In the genomic region with DNA sequence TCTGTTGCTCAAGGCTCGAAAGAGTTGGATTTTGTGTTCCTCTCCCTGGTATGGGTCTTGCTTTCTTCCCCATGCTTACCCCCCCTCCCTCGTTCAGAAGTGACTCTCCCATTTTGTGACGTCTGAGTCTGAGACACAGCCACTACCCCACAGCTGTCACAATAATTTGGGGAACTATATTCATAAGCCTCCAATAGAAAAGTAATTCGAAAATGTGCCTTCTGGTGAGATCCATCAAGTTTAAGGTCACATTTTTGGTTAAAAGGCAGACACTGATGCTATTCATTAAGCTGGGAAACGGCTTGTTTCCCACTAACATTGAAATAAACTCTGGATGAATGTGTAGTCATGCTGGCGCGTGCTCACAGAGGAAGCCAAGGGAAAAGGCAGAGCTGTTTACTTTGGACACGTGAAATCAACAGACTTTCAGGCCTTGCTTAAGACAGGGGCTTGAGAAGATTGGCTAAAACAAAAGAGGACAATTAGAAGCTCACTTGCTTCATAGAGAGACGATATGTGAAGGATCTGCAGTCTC, we compare ENCODE assay signal across 15 mouse cellular contexts.
DNase-seq lines count a peak whose midpoint lies in the region; ATAC-seq and TF ChIP-seq lines count a peak whose summit lies in the region.
"Had no signal": no experiment of that assay in that cellular context is flagged by ENCODE, and none has a peak within 500 bp of the region (broad histone marks: within the 10 kb centered on the region; RNA-seq: fewer than 3 reads in every experiment).

No protein-coding gene starts in this region.

- no peak for TF ChIP-seq POLR2A in small intestine, adult 2 months (IDR thresholded peaks at IDR 0.05; ENCODE audit: low read depth, low read length)

- H3K4me1 ChIP-seq in embryonic facial prominence, embryonic 14.5 days (ENCODE audit: control insufficient read depth, insufficient read depth, low read length) = peaks cover 21% of the 10 kb centered on the region; the same call in 1 of the 2 replicates
- peaks cover 23% of the 10 kb centered on the region for H3K4me1 ChIP-seq in embryonic facial prominence, embryonic 10.5 days
- peaks cover 10% of the 10 kb centered on the region for H3K4me1 ChIP-seq in kidney, postnatal 0 days (replicated peaks; ENCODE audit: insufficient read depth, low read length)
- H3K4me1 ChIP-seq in heart, embryonic 16.5 days (ENCODE audit: control insufficient read depth, insufficient read depth, low read length) = no peaks in the 10 kb centered on the region
- no peaks in the 10 kb centered on the region for H3K4me1 ChIP-seq in small intestine, adult 2 months (ENCODE audit: control insufficient read depth, insufficient read depth, insufficient read length, low read length)

- TF ChIP-seq CTCF in kidney, postnatal 0 days (IDR thresholded peaks at IDR 0.05; ENCODE audit: low read depth) = no peak
- no peak for TF ChIP-seq CTCF in small intestine, adult 2 months (IDR thresholded peaks at IDR 0.05; ENCODE audit: extremely low read depth, insufficient read length, insufficient replicate concordance, low read depth, low read length)

- H3K9me3 ChIP-seq in embryonic facial prominence, embryonic 14.5 days (ENCODE audit: control insufficient read depth, low read length) = no peaks in the 10 kb centered on the region
- no peaks in the 10 kb centered on the region for H3K9me3 ChIP-seq in embryonic facial prominence, embryonic 10.5 days
- no peaks in the 10 kb centered on the region for H3K9me3 ChIP-seq in kidney, postnatal 0 days (replicated peaks; ENCODE audit: low read length)
- H3K9me3 ChIP-seq in heart, embryonic 16.5 days (replicated peaks; ENCODE audit: control insufficient read depth, low read length) = no peaks in the 10 kb centered on the region
- H3K9me3 ChIP-seq: embryonic facial prominence, embryonic 12.5 days; limb, embryonic 15.5 days; neural tube, embryonic 15.5 days had no signal

- no peaks in the 10 kb centered on the region for H3K27me3 ChIP-seq in embryonic facial prominence, embryonic 14.5 days (replicated peaks; ENCODE audit: control insufficient read depth, insufficient read depth, low read length)
- peaks cover 14% of the 10 kb centered on the region for H3K27me3 ChIP-seq in embryonic facial prominence, embryonic 10.5 days (replicated peaks; ENCODE audit: low read depth, poor library complexity, severe bottlenecking)
- no peaks in the 10 kb centered on the region for H3K27me3 ChIP-seq in kidney, postnatal 0 days (ENCODE audit: insufficient read depth, low read length)
- no peaks in the 10 kb centered on the region for H3K27me3 ChIP-seq in heart, embryonic 16.5 days (ENCODE audit: control insufficient read depth, insufficient read depth, low read length)
- H3K27me3 ChIP-seq in small intestine, adult 2 months (ENCODE audit: control insufficient read depth, insufficient read depth, low read length) = no peaks in the 10 kb centered on the region
- H3K27me3 ChIP-seq: embryonic facial prominence, embryonic 12.5 days; limb, embryonic 15.5 days had no signal

- WGBS in embryonic facial prominence, embryonic 14.5 days = 47% methylated on average over 9 of the region's 9 CpGs
- 70% methylated on average over 9 of the region's 9 CpGs for WGBS in embryonic facial prominence, embryonic 10.5 days
- WGBS in kidney, postnatal 0 days = 41% methylated on average over 9 of the region's 9 CpGs
- WGBS in heart, embryonic 16.5 days = 58% methylated on average over 9 of the region's 9 CpGs
- 65% methylated on average over 9 of the region's 9 CpGs for WGBS in small intestine, adult 2 months

- H3K9ac ChIP-seq in embryonic facial prominence, embryonic 14.5 days (ENCODE audit: low read depth, low read length) = no peak overlapping the region
- H3K9ac ChIP-seq in kidney, postnatal 0 days (ENCODE audit: low read depth, low read length) = no peak overlapping the region
- no peak overlapping the region for H3K9ac ChIP-seq in heart, embryonic 16.5 days (ENCODE audit: low read length)
- H3K9ac ChIP-seq: embryonic facial prominence, embryonic 12.5 days; forebrain, postnatal 0 days; limb, embryonic 15.5 days; neural tube, embryonic 15.5 days had no signal

- no peak overlapping the region for H3K27ac ChIP-seq in embryonic facial prominence, embryonic 14.5 days (replicated peaks; ENCODE audit: low read depth, low read length)
- H3K27ac ChIP-seq in embryonic facial prominence, embryonic 10.5 days (replicated peaks) = no peak overlapping the region
- H3K27ac ChIP-seq in kidney, postnatal 0 days = peak overlapping the region; percentile 42
- 0 out of 2 replicates have a peak overlapping the region, but pooled peaks have one; percentile 9 for H3K27ac ChIP-seq in heart, embryonic 16.5 days (ENCODE audit: low read length)
- 0 out of 2 replicates have a peak overlapping the region, but pooled peaks have one; percentile 4 for H3K27ac ChIP-seq in small intestine, adult 2 months (ENCODE audit: insufficient read depth, low read depth, low read length)
- H3K27ac ChIP-seq: embryonic facial prominence, embryonic 12.5 days; limb, embryonic 15.5 days; neural tube, embryonic 15.5 days had no signal

- no peaks in the 10 kb centered on the region for H3K36me3 ChIP-seq in embryonic facial prominence, embryonic 14.5 days (ENCODE audit: control insufficient read depth, insufficient read depth, low read length)
- no peaks in the 10 kb centered on the region for H3K36me3 ChIP-seq in embryonic facial prominence, embryonic 10.5 days (replicated peaks)
- no peaks in the 10 kb centered on the region for H3K36me3 ChIP-seq in kidney, postnatal 0 days (ENCODE audit: insufficient read depth, low read length)
- no peaks in the 10 kb centered on the region for H3K36me3 ChIP-seq in heart, embryonic 16.5 days (ENCODE audit: control insufficient read depth, insufficient read depth)
- no peaks in the 10 kb centered on the region for H3K36me3 ChIP-seq in small intestine, adult 2 months (ENCODE audit: control insufficient read depth, insufficient read depth, low read length)
- H3K36me3 ChIP-seq: embryonic facial prominence, embryonic 12.5 days; limb, embryonic 15.5 days; neural tube, embryonic 15.5 days had no signal

- H3K4me2 ChIP-seq in embryonic facial prominence, embryonic 14.5 days (ENCODE audit: low read depth, low read length) = no peak overlapping the region
- no peak overlapping the region for H3K4me2 ChIP-seq in kidney, postnatal 0 days (ENCODE audit: low read length)
- no peak overlapping the region for H3K4me2 ChIP-seq in heart, embryonic 16.5 days (ENCODE audit: low read depth, low read length)
- H3K4me2 ChIP-seq: embryonic facial prominence, embryonic 12.5 days; limb, embryonic 15.5 days; neural tube, embryonic 15.5 days had no signal

- peak; percentile 65 for DNase-seq in embryonic facial prominence, embryonic 14.5 days (ENCODE audit: low spot score)
- no peak for DNase-seq in embryonic facial prominence, embryonic 10.5 days (ENCODE audit: low spot score)
- peak; percentile 86 for DNase-seq in kidney, postnatal 0 days (ENCODE audit: low spot score)
- DNase-seq in kidney, adult 8-10 months = no peak
- no peak for DNase-seq in Muller cell, postnatal 12 days (ENCODE audit: inconsistent ontology term)
- no peak for DNase-seq in testis, postnatal 14 days (ENCODE audit: low spot score)
- DNase-seq: cerebellum, adult 8-10 months; forebrain, postnatal 0 days; lung, postnatal 4 days had no signal

- H3K4me3 ChIP-seq in embryonic facial prominence, embryonic 14.5 days (ENCODE audit: low read depth, low read length) = no peak overlapping the region
- no peak overlapping the region for H3K4me3 ChIP-seq in embryonic facial prominence, embryonic 10.5 days
- H3K4me3 ChIP-seq in kidney, postnatal 0 days (replicated peaks; ENCODE audit: low read depth, low read length) = no peak overlapping the region
- H3K4me3 ChIP-seq in heart, embryonic 16.5 days (ENCODE audit: low read length) = no peak overlapping the region
- no peak overlapping the region for H3K4me3 ChIP-seq in small intestine, adult 2 months (ENCODE audit: low read depth, low read length)
- H3K4me3 ChIP-seq: embryonic facial prominence, embryonic 12.5 days; limb, embryonic 15.5 days; neural tube, embryonic 15.5 days had no signal

- no peak for ATAC-seq in embryonic facial prominence, embryonic 14.5 days (ENCODE audit: low read depth)
- 0 out of 2 replicates have a peak, but pooled peaks have one; percentile 14 for ATAC-seq in kidney, postnatal 0 days (replicated peaks; ENCODE audit: low FRiP score, low read depth)
- no peak for ATAC-seq in heart, embryonic 16.5 days (replicated peaks; ENCODE audit: extremely low read depth, insufficient read depth, low FRiP score)
- ATAC-seq: forebrain, postnatal 0 days; midbrain, embryonic 16.5 days had no signal

Comparison
In these comparisons a context has a peak if more than half of its experiments do, and no peak if none do; other contexts are left out.
1. DNase-seq: peak in embryonic facial prominence, embryonic 14.5 days (single experiment) and kidney, postnatal 0 days (single experiment); none in embryonic facial prominence, embryonic 10.5 days (single experiment), kidney, adult 8-10 months (0 of 2), Muller cell, postnatal 12 days (single experiment) and testis, postnatal 14 days (single experiment).
2. H3K27ac ChIP-seq: peak in kidney, postnatal 0 days (single experiment), heart, embryonic 16.5 days (single experiment) and small intestine, adult 2 months (single experiment); none in embryonic facial prominence, embryonic 14.5 days (single experiment) and embryonic facial prominence, embryonic 10.5 days (single experiment).